Mouse (Mus musculus) midbrain, embryonic 15.5 days (tissue): Measurements from ENCODE around the gene Prr23a2. TPM values are rescaled to one million over a fixed set of nuclear protein-coding genes. Genes with fewer than 3 reads are reported as not detected.
"Not testable (repeated sequence)": the region's sequence is repeated elsewhere in the genome, so short reads cannot be mapped to it uniquely, and the experiment has no call there.

ENCODE experiments used
- ATAC-seq: fragments of 200-750 bp; cut with Nextera tagmentation; replicated peaks from 2 replicates; pipeline ENCODE4 v1.8.0; 2017; ENCODE audit warnings: moderate TSS enrichment
- H3K27ac ChIP-seq: fragments of 300-500 bp; sonication (generic); 2 replicates; pipeline ENCODE4 v1.5.1; 2015; ENCODE audit warnings: mild to moderate bottlenecking, inconsistent platforms
- H3K27me3 ChIP-seq: fragments of 300-500 bp; sonication (generic); replicated peaks from 2 replicates; pipeline ENCODE4 v1.6.1; 2015; ENCODE audit warnings: inconsistent platforms
- H3K36me3 ChIP-seq: fragments of 300-500 bp; sonication (generic); replicated peaks from 2 replicates; pipeline ENCODE4 v1.6.1; 2015; ENCODE audit warnings: inconsistent platforms
- H3K4me1 ChIP-seq: fragments of 300-500 bp; sonication (generic); 2 replicates; pipeline ENCODE4 v1.6.1; 2015; ENCODE audit warnings: inconsistent platforms
- H3K4me2 ChIP-seq: fragments of 300-500 bp; sonication (generic); 2 replicates; pipeline ENCODE4 v1.6.1; 2015; ENCODE audit warnings: inconsistent platforms, mild to moderate bottlenecking, moderate library complexity
- H3K4me3 ChIP-seq: fragments of 300-500 bp; sonication (generic); 2 replicates; pipeline ENCODE4 v1.5.1; 2015; ENCODE audit warnings: mild to moderate bottlenecking, inconsistent platforms
- H3K9ac ChIP-seq: fragments of 300-500 bp; sonication (generic); 2 replicates; pipeline ENCODE4 v1.6.1; 2015; ENCODE audit warnings: mild to moderate bottlenecking, inconsistent platforms
- H3K9me3 ChIP-seq: fragments of 300-500 bp; sonication (generic); 2 replicates; pipeline ENCODE4 v1.6.1; 2016; ENCODE audit warnings: inconsistent platforms
- WGBS: fragments of 180-500 bp; shearing (Covaris S2); methylation state at CpG from one replicate; pipeline ENCODE4 v1.1.7; 2015; ENCODE audit warnings: mixed read lengths; 5-methylcytosine and 5-hydroxymethylcytosine counted together
- polyA plus RNA-seq: library from polyadenylated mRNA; unstranded; fragments of >200 nt; fragmentation: Nextera tagmentation; extraction: Ambion mirVana; gene quantifications from 2 replicates; pipeline ENCODE4 v1.2.1, GENCODE M21; 2015

The Prr23a2 gene
- polyA plus RNA-seq = not detected in 2 replicates

- WGBS = 77% methylated on average over 18 of the region's 18 CpGs
- Histone ChIP-seq H3K4me1 (no peaks in the 10 kb centered on the region), H3K27me3 (no peaks in the 10 kb centered on the region), H3K27ac (no peak within 1 kb of the TSS), H3K36me3 (no peaks in the 10 kb centered on the region), H3K4me3 (no peak within 1 kb of the TSS), H3K9ac (no peak within 1 kb of the TSS), H3K9me3 (no peaks in the 10 kb centered on the region), H3K4me2 (no peak within 1 kb of the TSS)
- no peak for ATAC-seq
Measured at GRCm38 (mm10) chr9:98856210-98856609, at the start of gene Prr23a2. TSS of gene Prr23a2 (plus strand) at chr9:98856494.

GRCm38 (mm10) chr9:98807631-98808030, 48.7 kb upstream of the Prr23a2 start:
- H3K27ac ChIP-seq = no peak overlapping the region
- H3K4me1 ChIP-seq = peaks cover 4% of the 10 kb centered on the region; the same call in 1 of the 2 replicates
- H3K9ac ChIP-seq = no peak overlapping the region
- WGBS = 90% methylated on average over 8 of the region's 8 CpGs
- H3K36me3 ChIP-seq = no peaks in the 10 kb centered on the region
- H3K4me3 ChIP-seq = no peak overlapping the region
- no peak overlapping the region for H3K4me2 ChIP-seq
- ATAC-seq = no peak
- 0 out of 2 replicates have a peak, but pooled peaks cover 2% of the 10 kb centered on the region for H3K27me3 ChIP-seq
- no peaks in the 10 kb centered on the region for H3K9me3 ChIP-seq

- not testable (repeated sequence) for H3K27ac ChIP-seq, H3K9me3 ChIP-seq, H3K36me3 ChIP-seq, H3K4me1 ChIP-seq, ATAC-seq, H3K4me3 ChIP-seq, H3K27me3 ChIP-seq, H3K4me2 ChIP-seq, H3K9ac ChIP-seq
- WGBS = 50% methylated on average over 2 of the region's 2 CpGs
Measured at GRCm38 (mm10) chr9:98809526-98809925, 46.8 kb upstream of the Prr23a2 start.

GRCm38 (mm10) chr9:98816066-98816465, 40.2 kb upstream of the Prr23a2 start:
- Histone ChIP-seq H3K4me3 (no peak overlapping the region), H3K27ac (no peak overlapping the region), H3K9me3 (no peaks in the 10 kb centered on the region), H3K4me1 (no peaks in the 10 kb centered on the region), H3K27me3 (no peaks in the 10 kb centered on the region), H3K36me3 (no peaks in the 10 kb centered on the region), H3K4me2 (no peak overlapping the region), H3K9ac (no peak overlapping the region)
- ATAC-seq = no peak
- 75% methylated on average over 3 of the region's 3 CpGs for WGBS

- H3K9me3 ChIP-seq = no peaks in the 10 kb centered on the region
- H3K27ac ChIP-seq = no peak overlapping the region
- no peaks in the 10 kb centered on the region for H3K4me1 ChIP-seq
- no peak overlapping the region for H3K4me2 ChIP-seq
- no peak for ATAC-seq
- H3K9ac ChIP-seq = no peak overlapping the region
- no peak overlapping the region for H3K4me3 ChIP-seq
- 91% methylated on average over 7 of the region's 7 CpGs for WGBS
- no peaks in the 10 kb centered on the region for H3K27me3 ChIP-seq
- no peaks in the 10 kb centered on the region for H3K36me3 ChIP-seq
Measured at GRCm38 (mm10) chr9:98817592-98817991, 38.7 kb upstream of the Prr23a2 start.

- Histone ChIP-seq H3K4me1 (no peaks in the 10 kb centered on the region), H3K27me3 (no peaks in the 10 kb centered on the region), H3K4me2 (no peak overlapping the region), H3K36me3 (no peaks in the 10 kb centered on the region), H3K27ac (no peak overlapping the region), H3K4me3 (no peak overlapping the region), H3K9ac (no peak overlapping the region), H3K9me3 (no peaks in the 10 kb centered on the region)
- ATAC-seq = no peak
- 82% methylated on average over 5 of the region's 5 CpGs for WGBS
Measured at GRCm38 (mm10) chr9:98818971-98819370, 37.3 kb upstream of the Prr23a2 start.

- no peaks in the 10 kb centered on the region for H3K27me3 ChIP-seq
- no peak for ATAC-seq
- no peak overlapping the region for H3K27ac ChIP-seq
- no peaks in the 10 kb centered on the region for H3K9me3 ChIP-seq
- WGBS = 84% methylated on average over 2 of the region's 2 CpGs
- no peaks in the 10 kb centered on the region for H3K36me3 ChIP-seq
- H3K4me2 ChIP-seq = no peak overlapping the region
- H3K9ac ChIP-seq = no peak overlapping the region
- H3K4me1 ChIP-seq = no peaks in the 10 kb centered on the region
- no peak overlapping the region for H3K4me3 ChIP-seq
Measured at GRCm38 (mm10) chr9:98819481-98819880, 36.8 kb upstream of the Prr23a2 start.

GRCm38 (mm10) chr9:98820461-98820860, 35.8 kb upstream of the Prr23a2 start:
- Histone ChIP-seq H3K36me3 (no peaks in the 10 kb centered on the region), H3K9me3 (peaks cover 3% of the 10 kb centered on the region; the same call in 1 of the 2 replicates), H3K9ac (no peak overlapping the region), H3K27me3 (no peaks in the 10 kb centered on the region), H3K4me3 (no peak overlapping the region), H3K4me2 (no peak overlapping the region), H3K4me1 (no peaks in the 10 kb centered on the region), H3K27ac (no peak overlapping the region)
- no peak for ATAC-seq
- WGBS = 88% methylated on average over 4 of the region's 4 CpGs

- Histone ChIP-seq H3K4me3 (no peak overlapping the region), H3K27me3 (no peaks in the 10 kb centered on the region), H3K9me3 (peaks cover 3% of the 10 kb centered on the region; the same call in 1 of the 2 replicates), H3K9ac (no peak overlapping the region), H3K27ac (no peak overlapping the region), H3K36me3 (no peaks in the 10 kb centered on the region), H3K4me2 (no peak overlapping the region), H3K4me1 (no peaks in the 10 kb centered on the region)
- ATAC-seq = no peak
Measured at GRCm38 (mm10) chr9:98821067-98821466, 35.2 kb upstream of the Prr23a2 start.

GRCm38 (mm10) chr9:98823805-98824204, 32.5 kb upstream of the Prr23a2 start:
- H3K36me3 ChIP-seq = no peaks in the 10 kb centered on the region
- WGBS = 89% methylated on average over 7 of the region's 7 CpGs
- H3K27ac ChIP-seq = no peak overlapping the region
- no peaks in the 10 kb centered on the region for H3K4me1 ChIP-seq
- H3K4me2 ChIP-seq = no peak overlapping the region
- no peak overlapping the region for H3K4me3 ChIP-seq
- H3K27me3 ChIP-seq = no peaks in the 10 kb centered on the region
- H3K9ac ChIP-seq = no peak overlapping the region
- H3K9me3 ChIP-seq = peaks cover 3% of the 10 kb centered on the region; the same call in 1 of the 2 replicates
- no peak for ATAC-seq

- ATAC-seq = no peak
- H3K9me3 ChIP-seq = peaks cover 3% of the 10 kb centered on the region; the same call in 1 of the 2 replicates
- 66% methylated on average over 5 of the region's 5 CpGs for WGBS
Measured at GRCm38 (mm10) chr9:98829508-98829907, 26.8 kb upstream of the Prr23a2 start.

GRCm38 (mm10) chr9:98837537-98838074, 18.7 kb upstream of the Prr23a2 start:
- no peaks in the 10 kb centered on the region for H3K27me3 ChIP-seq
- H3K4me2 ChIP-seq = no peak overlapping the region
- 83% methylated on average over 7 of the region's 7 CpGs for WGBS
- ATAC-seq = no peak
- H3K9ac ChIP-seq = no peak overlapping the region
- no peaks in the 10 kb centered on the region for H3K4me1 ChIP-seq
- no peak overlapping the region for H3K4me3 ChIP-seq
- no peaks in the 10 kb centered on the region for H3K9me3 ChIP-seq
- no peaks in the 10 kb centered on the region for H3K36me3 ChIP-seq
- H3K27ac ChIP-seq = no peak overlapping the region

More at GRCm38 (mm10) chr9:98829508-98829907, 26.8 kb upstream of the Prr23a2 start:
- Histone ChIP-seq H3K9ac (no peak overlapping the region), H3K4me1 (no peaks in the 10 kb centered on the region), H3K27me3 (no peaks in the 10 kb centered on the region), H3K4me3 (no peak overlapping the region), H3K4me2 (no peak overlapping the region), H3K36me3 (no peaks in the 10 kb centered on the region), H3K27ac (no peak overlapping the region)

- Histone ChIP-seq H3K36me3 (no peaks in the 10 kb centered on the region), H3K27ac (no peak within 1 kb of the TSS), H3K4me3 (peak within 1 kb of the TSS; percentile 19), H3K9me3 (no peaks in the 10 kb centered on the region), H3K4me1 (no peaks in the 10 kb centered on the region), H3K4me2 (peak within 1 kb of the TSS; percentile 30; the same call in 1 of the 2 replicates), H3K27me3 (no peaks in the 10 kb centered on the region), H3K9ac (no peak within 1 kb of the TSS)
- ATAC-seq = no peak
- WGBS = 61% methylated on average over 22 of the region's 22 CpGs
Measured at GRCm38 (mm10) chr9:98842117-98842516, 14.2 kb upstream of the Prr23a2 start, which contains the start of gene Prr23a1. TSS of gene Prr23a1 (plus strand) at chr9:98842503.
